Mouse (Mus musculus) spleen, adult 2 months (tissue): ENCODE measurements at regions not wholly inside any gene's neighbourhood (a gene's known extent, or its start where the extent isn't known, plus 50 kb on each side); places are given as distances from the start of the nearest gene placed in this dataset.

Experiments
- DNase-seq, 2 experiments: peaks; one replicate each; pipeline versions ENCODE4 v3.0.0 to v3.0.0-alpha.2; 2012 to 2021; ENCODE audit warnings: low spot score in 2 of 2, low read depth in 1 of 2
- H3K27ac ChIP-seq: fragments of 200-500 bp; 2 replicates; pipeline ENCODE4 v1.5.1; 2012; ENCODE audit warnings: low read length, inconsistent platforms; ENCODE audit not compliant: insufficient read depth
- H3K27me3 ChIP-seq: fragments of 200-500 bp; 2 replicates; pipeline ENCODE4 v1.6.1; 2012; ENCODE audit warnings: mild to moderate bottlenecking, moderate library complexity, low read length, inconsistent platforms; ENCODE audit not compliant: control insufficient read depth, insufficient read depth
- H3K36me3 ChIP-seq: fragments of 200-500 bp; 2 replicates; pipeline ENCODE4 v1.6.1; 2012; ENCODE audit warnings: mild to moderate bottlenecking, low read length, inconsistent platforms; ENCODE audit not compliant: control insufficient read depth, insufficient read depth
- H3K4me1 ChIP-seq: fragments of 200-500 bp; 2 replicates; pipeline ENCODE4 v1.6.1; 2011; ENCODE audit warnings: inconsistent platforms; ENCODE audit not compliant: control insufficient read depth, insufficient read depth, insufficient read length
- H3K4me3 ChIP-seq: fragments of 200-500 bp; 2 replicates; pipeline ENCODE4 v1.5.1; 2011; ENCODE audit warnings: mild to moderate bottlenecking, inconsistent platforms; ENCODE audit not compliant: insufficient read depth, insufficient read length; ENCODE audit errors: extremely low read depth
- CTCF ChIP-seq: fragments of 200-500 bp; IDR thresholded peaks from 2 replicates; pipeline ENCODE4 v1.5.1; 2011; ENCODE audit warnings: mild to moderate bottlenecking, inconsistent platforms; ENCODE audit not compliant: insufficient read depth, insufficient read length, insufficient replicate concordance; ENCODE audit errors: extremely low read depth
- POLR2A ChIP-seq: fragments of 200-500 bp; IDR thresholded peaks from 2 replicates; pipeline ENCODE4 v1.6.1; 2011; ENCODE audit warnings: low read depth, low read length, inconsistent platforms
- WGBS: fragments of 180-500 bp; shearing (Covaris S2); methylation state at CpG from one replicate; pipeline ENCODE4 v1.1.7; 2018; 5-methylcytosine and 5-hydroxymethylcytosine counted together

- Histone ChIP-seq H3K27me3 (no peaks in the 10 kb centered on the region), H3K4me1 (no peaks in the 10 kb centered on the region), H3K27ac (no peak overlapping the region), H3K36me3 (no peaks in the 10 kb centered on the region), H3K4me3 (no peak overlapping the region)
- TF ChIP-seq CTCF (no peak), POLR2A (no peak)
- WGBS, result 93% methylated on average over 9 of the region's 9 CpGs
- no peak for DNase-seq
Observed at GRCm38 (mm10) chr11:23996250-23996649, 78.6 kb downstream of the A830031A19Rik start.

GRCm38 (mm10) chr11:23994160-23994559 is 80.7 kb downstream of the A830031A19Rik start:
- Histone ChIP-seq H3K27me3 (no peaks in the 10 kb centered on the region), H3K27ac (no peak overlapping the region), H3K4me1 (no peaks in the 10 kb centered on the region; the same call in 1 of the 2 replicates), H3K4me3 (no peak overlapping the region), H3K36me3 (no peaks in the 10 kb centered on the region)
- no peak for DNase-seq
- TF ChIP-seq CTCF (no peak), POLR2A (no peak)

- TF ChIP-seq POLR2A, result no peak
- no peak for TF ChIP-seq CTCF
- Histone ChIP-seq H3K4me1 (peaks cover 21% of the 10 kb centered on the region), H3K36me3 (no peaks in the 10 kb centered on the region), H3K27ac (peak overlapping the region; percentile 94), H3K27me3 (no peaks in the 10 kb centered on the region), H3K4me3 (peak overlapping the region; percentile 9; the same call in 1 of the 2 replicates)
- DNase-seq, result peak; percentile 29 to 45
- 42% methylated on average over 7 of the region's 7 CpGs for WGBS
Observed at GRCm38 (mm10) chr11:23987532-23988450, 87.1 kb downstream of the A830031A19Rik start.

GRCm38 (mm10) chr11:23985231-23985630 is 89.6 kb downstream of the A830031A19Rik start:
- no peaks in the 10 kb centered on the region for H3K27me3 ChIP-seq
- H3K27ac ChIP-seq, result no peak overlapping the region
- no peaks in the 10 kb centered on the region for H3K36me3 ChIP-seq
- no peak overlapping the region for H3K4me3 ChIP-seq
- WGBS, result 90% methylated on average over 3 of the region's 3 CpGs
- DNase-seq, result no peak
- peaks cover 21% of the 10 kb centered on the region for H3K4me1 ChIP-seq
- no peak for TF ChIP-seq POLR2A
- TF ChIP-seq CTCF, result no peak

GRCm38 (mm10) chr11:23979332-23979731 is 84.3 kb upstream of the Papolg start:
- Histone ChIP-seq H3K4me1 (no peaks in the 10 kb centered on the region), H3K27me3 (no peaks in the 10 kb centered on the region), H3K27ac (no peak overlapping the region), H3K4me3 (no peak overlapping the region), H3K36me3 (no peaks in the 10 kb centered on the region)
- 10% methylated on average over 5 of the region's 5 CpGs for whole genome bisulfite sequencing
- TF ChIP-seq CTCF (peak; percentile 96), POLR2A (no peak)
- peak; percentile 54 to 70 for DNase-seq

GRCm38 (mm10) chr11:23978300-23978699 is 83.2 kb upstream of the Papolg start:
- TF ChIP-seq CTCF (no peak), POLR2A (no peak)
- DNase-seq, result no peak
- H3K4me3 ChIP-seq, result no peak overlapping the region
- H3K4me1 ChIP-seq, result no peaks in the 10 kb centered on the region
- no peaks in the 10 kb centered on the region for H3K27me3 ChIP-seq
- H3K27ac ChIP-seq, result no peak overlapping the region
- no peaks in the 10 kb centered on the region for H3K36me3 ChIP-seq
- 60% methylated on average over 5 of the region's 5 CpGs for WGBS

- Histone ChIP-seq H3K27me3 (no peaks in the 10 kb centered on the region), H3K27ac (no peak overlapping the region), H3K36me3 (no peaks in the 10 kb centered on the region), H3K4me1 (no peaks in the 10 kb centered on the region), H3K4me3 (no peak overlapping the region)
- no peak for TF ChIP-seq POLR2A
- DNase-seq, result no peak
- WGBS, result 22% methylated on average over 8 of the region's 8 CpGs
Observed at GRCm38 (mm10) chr11:23977096-23977495, 82.0 kb upstream of the Papolg start.
